23 mouse cellular contexts compared by ENCODE assay signal in genomic region chr19:30637471-30637870, GRCm38 (mm10).
A peak's percentile ranks its signal among the peaks of the same experiment; 100 is the strongest.
DNase-seq lines count a peak whose midpoint lies in the region; ATAC-seq lines count a peak whose summit lies in the region.
"Had no signal": no experiment of that assay in that cellular context is flagged by ENCODE, and none has a peak within 500 bp of the region (broad histone marks: within the 10 kb centered on the region; RNA-seq: fewer than 3 reads in every experiment).

No protein-coding gene starts in this region.

- H3K9me3 ChIP-seq in hindbrain, embryonic 13.5 days = no peaks in the 10 kb centered on the region
- no peaks in the 10 kb centered on the region for H3K9me3 ChIP-seq in hindbrain, embryonic 10.5 days
- no peaks in the 10 kb centered on the region for H3K9me3 ChIP-seq in neural tube, embryonic 14.5 days (ENCODE audit: control insufficient read depth, low read length)
- H3K9me3 ChIP-seq in forebrain, embryonic 16.5 days (ENCODE audit: control insufficient read depth, low read length) = no peaks in the 10 kb centered on the region
- H3K9me3 ChIP-seq: embryonic facial prominence, embryonic 13.5 days; heart, embryonic 15.5 days; kidney, embryonic 15.5 days; neural tube, embryonic 12.5 days had no signal

- no peak overlapping the region for H3K27ac ChIP-seq in hindbrain, embryonic 13.5 days
- no peak overlapping the region for H3K27ac ChIP-seq in hindbrain, embryonic 10.5 days
- no peak overlapping the region for H3K27ac ChIP-seq in neural tube, embryonic 14.5 days (ENCODE audit: low read depth, low read length)
- H3K27ac ChIP-seq in forebrain, embryonic 16.5 days (ENCODE audit: low read length) = no peak overlapping the region
- H3K27ac ChIP-seq: embryonic facial prominence, embryonic 13.5 days; heart, embryonic 15.5 days; kidney, embryonic 15.5 days; neural tube, embryonic 12.5 days had no signal

- H3K4me3 ChIP-seq in hindbrain, embryonic 13.5 days = no peak overlapping the region
- no peak overlapping the region for H3K4me3 ChIP-seq in hindbrain, embryonic 10.5 days
- H3K4me3 ChIP-seq in neural tube, embryonic 14.5 days (ENCODE audit: low read depth, low read length) = no peak overlapping the region
- no peak overlapping the region for H3K4me3 ChIP-seq in forebrain, embryonic 16.5 days (replicated peaks; ENCODE audit: low read length)
- H3K4me3 ChIP-seq: embryonic facial prominence, embryonic 13.5 days; heart, embryonic 15.5 days; kidney, embryonic 15.5 days; neural tube, embryonic 12.5 days had no signal

- peak; percentile 69; the same call in 1 of the 2 replicates for ATAC-seq in hindbrain, embryonic 13.5 days (ENCODE audit: low FRiP score)
- ATAC-seq in neural tube, embryonic 14.5 days (ENCODE audit: low read depth) = peak; percentile 51; the same call in 1 of the 2 replicates
- ATAC-seq in forebrain, embryonic 16.5 days = peak; percentile 81
- no peak for ATAC-seq in granulocyte monocyte progenitor cell, adult 5-6 weeks (replicated peaks; ENCODE audit: poor library complexity, severe bottlenecking)
- ATAC-seq: intestine, postnatal 0 days; Patski had no signal

- no peak for DNase-seq in hindbrain, embryonic 10.5 days (ENCODE audit: low spot score)
- DNase-seq in neural tube, embryonic 10.5 days (ENCODE audit: extremely low spot score, low spot score) = no peak
- peak; percentile 6 for DNase-seq in retina, postnatal 7 days (ENCODE audit: low read depth, low spot score)
- DNase-seq: adrenal gland, postnatal 14 days; cerebellum, adult 18-20 months; gastrocnemius, postnatal 25 days; heart, postnatal 4 days; kidney, postnatal 4 days; layer of hippocampus, adult 9-11 months; lung, adult 18-20 months; lung, postnatal 14 days; thymus, postnatal 25 days had no signal

- H3K4me1 ChIP-seq in hindbrain, embryonic 13.5 days (replicated peaks) = no peaks in the 10 kb centered on the region
- no peaks in the 10 kb centered on the region for H3K4me1 ChIP-seq in hindbrain, embryonic 10.5 days (replicated peaks)
- H3K4me1 ChIP-seq in neural tube, embryonic 14.5 days (ENCODE audit: control insufficient read depth, insufficient read depth, low read length) = no peaks in the 10 kb centered on the region
- H3K4me1 ChIP-seq in forebrain, embryonic 16.5 days (replicated peaks; ENCODE audit: control insufficient read depth, insufficient read depth, low read length) = no peaks in the 10 kb centered on the region; the same call in 1 of the 2 replicates
- H3K4me1 ChIP-seq: embryonic facial prominence, embryonic 13.5 days; heart, embryonic 15.5 days; kidney, embryonic 15.5 days; neural tube, embryonic 12.5 days had no signal

- no peak overlapping the region for H3K4me2 ChIP-seq in hindbrain, embryonic 13.5 days
- no peak overlapping the region for H3K4me2 ChIP-seq in neural tube, embryonic 14.5 days (ENCODE audit: low read depth, low read length)
- H3K4me2 ChIP-seq in forebrain, embryonic 16.5 days (ENCODE audit: low read length) = peak overlapping the region; percentile 32; the same call in 1 of the 2 replicates
- H3K4me2 ChIP-seq: embryonic facial prominence, embryonic 13.5 days; heart, embryonic 15.5 days; kidney, embryonic 15.5 days; liver, embryonic 11.5 days; neural tube, embryonic 12.5 days had no signal

- no peaks in the 10 kb centered on the region for H3K27me3 ChIP-seq in hindbrain, embryonic 13.5 days
- H3K27me3 ChIP-seq in hindbrain, embryonic 10.5 days (ENCODE audit: insufficient read depth, poor library complexity, severe bottlenecking) = no peaks in the 10 kb centered on the region
- no peaks in the 10 kb centered on the region for H3K27me3 ChIP-seq in neural tube, embryonic 14.5 days (ENCODE audit: control insufficient read depth, insufficient read depth, low read length)
- H3K27me3 ChIP-seq in forebrain, embryonic 16.5 days (replicated peaks; ENCODE audit: control insufficient read depth, insufficient read depth, low read length) = no peaks in the 10 kb centered on the region
- H3K27me3 ChIP-seq: embryonic facial prominence, embryonic 13.5 days; heart, embryonic 15.5 days; kidney, embryonic 15.5 days; neural tube, embryonic 12.5 days had no signal

- WGBS in hindbrain, embryonic 13.5 days = 71% methylated on average over 8 of the region's 8 CpGs
- WGBS in hindbrain, embryonic 10.5 days = 86% methylated on average over 8 of the region's 8 CpGs
- WGBS in neural tube, embryonic 14.5 days = 68% methylated on average over 8 of the region's 8 CpGs
- 32% methylated on average over 8 of the region's 8 CpGs for WGBS in forebrain, embryonic 16.5 days

- H3K9ac ChIP-seq in hindbrain, embryonic 13.5 days = no peak overlapping the region
- no peak overlapping the region for H3K9ac ChIP-seq in neural tube, embryonic 14.5 days (replicated peaks; ENCODE audit: low read depth, low read length)
- H3K9ac ChIP-seq in forebrain, embryonic 16.5 days (replicated peaks; ENCODE audit: low read depth, low read length) = no peak overlapping the region
- H3K9ac ChIP-seq: embryonic facial prominence, embryonic 13.5 days; heart, embryonic 15.5 days; kidney, embryonic 15.5 days; neural tube, embryonic 12.5 days had no signal

- no peaks in the 10 kb centered on the region for H3K36me3 ChIP-seq in hindbrain, embryonic 13.5 days
- no peaks in the 10 kb centered on the region for H3K36me3 ChIP-seq in hindbrain, embryonic 10.5 days
- no peaks in the 10 kb centered on the region for H3K36me3 ChIP-seq in neural tube, embryonic 14.5 days (ENCODE audit: control insufficient read depth, insufficient read depth, low read length)
- no peaks in the 10 kb centered on the region for H3K36me3 ChIP-seq in forebrain, embryonic 16.5 days (ENCODE audit: control insufficient read depth, insufficient read depth)
- H3K36me3 ChIP-seq: embryonic facial prominence, embryonic 13.5 days; heart, embryonic 15.5 days; kidney, embryonic 15.5 days; neural tube, embryonic 12.5 days had no signal
